12 mouse cellular contexts compared by ENCODE assay signal in the genomic region with DNA sequence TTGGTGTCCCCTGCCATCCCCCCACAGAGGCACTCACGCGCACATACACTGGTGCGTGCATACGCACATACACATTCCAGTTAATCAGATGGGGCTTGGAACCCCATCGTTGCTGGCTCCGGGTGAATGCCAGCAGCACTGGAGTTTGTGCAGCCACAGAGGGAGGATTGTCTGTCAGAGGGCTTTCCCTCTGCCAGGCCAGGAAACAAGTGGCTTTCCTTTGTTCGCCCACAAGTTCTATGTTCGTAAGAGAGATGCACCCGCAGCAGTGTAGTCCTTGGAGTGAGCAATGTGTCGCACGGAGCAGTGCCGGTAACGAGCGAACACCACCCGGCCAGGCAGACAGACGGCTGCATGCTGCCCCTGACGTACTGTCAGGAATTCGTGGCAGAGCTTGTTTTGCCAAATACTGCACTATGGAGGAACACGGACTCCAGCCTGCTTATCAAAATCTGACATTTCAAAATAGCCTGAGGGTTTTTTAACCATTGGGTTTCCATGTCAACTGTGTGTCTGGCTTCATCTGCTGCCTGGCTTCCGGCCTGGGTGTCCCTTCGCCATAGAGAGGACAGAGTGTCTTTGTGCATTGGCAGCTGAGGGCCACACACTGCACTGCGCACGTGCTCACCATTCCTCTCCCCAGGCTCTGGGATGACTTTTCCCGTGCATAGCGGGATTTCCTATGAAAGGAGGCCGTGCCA. TPM values are rescaled to one million over a fixed set of nuclear protein-coding genes. Genes with fewer than 3 reads are reported as not detected.
DNase-seq lines count a peak whose midpoint lies in the region; ATAC-seq and TF ChIP-seq lines count a peak whose summit lies in the region.
"Had no signal": no experiment of that assay in that cellular context is flagged by ENCODE, and none has a peak within 500 bp of the region (broad histone marks: within the 10 kb centered on the region; RNA-seq: fewer than 3 reads in every experiment).

No protein-coding gene starts in this region.

- H3K4me3 ChIP-seq in forebrain, embryonic 16.5 days (replicated peaks; ENCODE audit: low read length), result no peak overlapping the region
- no peak overlapping the region for H3K4me3 ChIP-seq in lung, postnatal 0 days (ENCODE audit: low read depth, low read length)
- H3K4me3 ChIP-seq in kidney, adult 2 months (ENCODE audit: insufficient read depth, low read depth, low read length), result no peak overlapping the region
- H3K4me3 ChIP-seq: embryonic facial prominence, embryonic 15.5 days; liver, embryonic 15.5 days had no signal

- no peak for TF ChIP-seq CTCF in lung, postnatal 0 days (IDR thresholded peaks at IDR 0.05)
- TF ChIP-seq CTCF in kidney, adult 2 months (conservative IDR thresholded peaks at IDR 0.05; ENCODE audit: insufficient read depth, insufficient read length, low read depth, low read length), result no peak

- no peaks in the 10 kb centered on the region for H3K27me3 ChIP-seq in forebrain, embryonic 16.5 days (replicated peaks; ENCODE audit: control insufficient read depth, insufficient read depth, low read length)
- H3K27me3 ChIP-seq in lung, postnatal 0 days (replicated peaks; ENCODE audit: insufficient read depth, low read length), result no peaks in the 10 kb centered on the region
- H3K27me3 ChIP-seq in kidney, adult 2 months (replicated peaks; ENCODE audit: control insufficient read depth, insufficient read depth, low read length), result no peaks in the 10 kb centered on the region
- H3K27me3 ChIP-seq: embryonic facial prominence, embryonic 15.5 days; liver, embryonic 15.5 days; Patski had no signal

- no peaks in the 10 kb centered on the region for H3K36me3 ChIP-seq in forebrain, embryonic 16.5 days (ENCODE audit: control insufficient read depth, insufficient read depth)
- H3K36me3 ChIP-seq in lung, postnatal 0 days (ENCODE audit: insufficient read depth, low read length), result no peaks in the 10 kb centered on the region
- no peaks in the 10 kb centered on the region for H3K36me3 ChIP-seq in kidney, adult 2 months (ENCODE audit: control insufficient read depth, insufficient read depth, low read length)
- H3K36me3 ChIP-seq: embryonic facial prominence, embryonic 15.5 days; liver, embryonic 15.5 days had no signal

- TF ChIP-seq EP300 in lung, postnatal 0 days (IDR thresholded peaks at IDR 0.05), result no peak

- TF ChIP-seq POLR2A in kidney, adult 2 months (IDR thresholded peaks at IDR 0.05; ENCODE audit: low read depth, low read length), result no peak

- 0 out of 2 replicates have a peak overlapping the region, but pooled peaks have one; percentile 9 for H3K9ac ChIP-seq in forebrain, embryonic 16.5 days (replicated peaks; ENCODE audit: low read depth, low read length)
- no peak overlapping the region for H3K9ac ChIP-seq in lung, postnatal 0 days (replicated peaks; ENCODE audit: low read depth)
- H3K9ac ChIP-seq: embryonic facial prominence, embryonic 15.5 days; liver, embryonic 15.5 days had no signal

- H3K9me3 ChIP-seq in forebrain, embryonic 16.5 days (ENCODE audit: control insufficient read depth, low read length), result no peaks in the 10 kb centered on the region
- H3K9me3 ChIP-seq in lung, postnatal 0 days (ENCODE audit: low read length), result no peaks in the 10 kb centered on the region
- H3K9me3 ChIP-seq: embryonic facial prominence, embryonic 15.5 days; liver, embryonic 15.5 days had no signal

- peaks cover 16% of the 10 kb centered on the region for H3K4me1 ChIP-seq in forebrain, embryonic 16.5 days (replicated peaks; ENCODE audit: control insufficient read depth, insufficient read depth, low read length)
- no peaks in the 10 kb centered on the region for H3K4me1 ChIP-seq in lung, postnatal 0 days (ENCODE audit: insufficient read depth, low read depth, low read length)
- no peaks in the 10 kb centered on the region for H3K4me1 ChIP-seq in kidney, adult 2 months (ENCODE audit: control insufficient read depth, insufficient read depth, low read length)
- H3K4me1 ChIP-seq: liver, embryonic 15.5 days had no signal

- H3K27ac ChIP-seq in forebrain, embryonic 16.5 days (ENCODE audit: low read length), result peak overlapping the region; percentile 60
- H3K27ac ChIP-seq in lung, postnatal 0 days (ENCODE audit: low read length), result no peak overlapping the region
- H3K27ac ChIP-seq in kidney, adult 2 months (ENCODE audit: insufficient read depth, low read depth, low read length), result no peak overlapping the region
- H3K27ac ChIP-seq: embryonic facial prominence, embryonic 15.5 days; liver, embryonic 15.5 days had no signal

- peak overlapping the region; percentile 37 for H3K4me2 ChIP-seq in forebrain, embryonic 16.5 days (ENCODE audit: low read length)
- no peak overlapping the region for H3K4me2 ChIP-seq in lung, postnatal 0 days (replicated peaks; ENCODE audit: low read depth, low read length)
- H3K4me2 ChIP-seq: embryonic facial prominence, embryonic 15.5 days; liver, embryonic 15.5 days had no signal

- peak; percentile 3 for DNase-seq in embryo, embryonic 10.5 days (ENCODE audit: low spot score)
- no peak for DNase-seq in embryo, embryonic 10 days (ENCODE audit: low spot score)
- DNase-seq in Muller cell, postnatal 12 days (ENCODE audit: inconsistent ontology term), result peak; percentile 91
- DNase-seq in left cerebral cortex, postnatal 14 days (ENCODE audit: low spot score in 2 of 2), result peak; percentile 37 to 60
- no peak for DNase-seq in lung, postnatal 0 days (ENCODE audit: low spot score)
- no peak for DNase-seq in kidney, adult 2 months
- DNase-seq in kidney, postnatal 4 days, result no peak
- DNase-seq: heart, postnatal 14 days had no signal

- ATAC-seq in forebrain, embryonic 16.5 days, result peak; percentile 84
- no peak for ATAC-seq in lung, postnatal 0 days
- ATAC-seq: Patski had no signal

- intact Hi-C loops in left cerebral cortex, postnatal 14 days (cut with DNase I), result no loop called here

- 37% methylated on average over 26 of the region's 26 CpGs for WGBS in forebrain, embryonic 16.5 days
- 77% methylated on average over 26 of the region's 26 CpGs for WGBS in lung, postnatal 0 days
- WGBS in kidney, adult 2 months, result 84% methylated on average over 26 of the region's 26 CpGs

RNA-seq across cellular contexts. Expression of a gene that starts 40.0 kb away (rescaled TPM):
- polyA plus RNA-seq in forebrain, embryonic 16.5 days (2015; fragmentation: Nextera tagmentation; extraction: Ambion mirVana), result 15.0 and 18.7 TPM in 2 replicates
- 100 to 1,000 TPM; 103 to 106 TPM for total RNA-seq in left cerebral cortex, postnatal 14 days (2021)
- polyA plus RNA-seq in lung, postnatal 0 days (2015; fragmentation: Nextera tagmentation; extraction: Ambion mirVana), result 0.24 and 0.30 TPM in 2 replicates
- 6.3 and 6.9 TPM in 2 replicates for polyA plus RNA-seq in kidney, adult 2 months (2012; rRNA removed)
- polyA plus RNA-seq: liver, embryonic 15.5 days had no signal

Comparison
In these comparisons a context has a peak if more than half of its experiments do, and no peak if none do; other contexts are left out.
1. DNase-seq: peak in embryo, embryonic 10.5 days (single experiment), Muller cell, postnatal 12 days (single experiment) and left cerebral cortex, postnatal 14 days (2 of 2); none in embryo, embryonic 10 days (single experiment), lung, postnatal 0 days (single experiment), kidney, adult 2 months (single experiment) and kidney, postnatal 4 days (0 of 2).